Mouse (Mus musculus) cerebellum, postnatal 36 days (tissue): ENCODE data around the gene Hoxc10.

Source experiments
- DNase-seq, 2 experiments: peaks; one replicate each; pipeline ENCODE4 v3.0.0; 2021 to 2022; ENCODE audit warnings: mixed read lengths in 2 of 2

Gene Hoxc10

DNA sequence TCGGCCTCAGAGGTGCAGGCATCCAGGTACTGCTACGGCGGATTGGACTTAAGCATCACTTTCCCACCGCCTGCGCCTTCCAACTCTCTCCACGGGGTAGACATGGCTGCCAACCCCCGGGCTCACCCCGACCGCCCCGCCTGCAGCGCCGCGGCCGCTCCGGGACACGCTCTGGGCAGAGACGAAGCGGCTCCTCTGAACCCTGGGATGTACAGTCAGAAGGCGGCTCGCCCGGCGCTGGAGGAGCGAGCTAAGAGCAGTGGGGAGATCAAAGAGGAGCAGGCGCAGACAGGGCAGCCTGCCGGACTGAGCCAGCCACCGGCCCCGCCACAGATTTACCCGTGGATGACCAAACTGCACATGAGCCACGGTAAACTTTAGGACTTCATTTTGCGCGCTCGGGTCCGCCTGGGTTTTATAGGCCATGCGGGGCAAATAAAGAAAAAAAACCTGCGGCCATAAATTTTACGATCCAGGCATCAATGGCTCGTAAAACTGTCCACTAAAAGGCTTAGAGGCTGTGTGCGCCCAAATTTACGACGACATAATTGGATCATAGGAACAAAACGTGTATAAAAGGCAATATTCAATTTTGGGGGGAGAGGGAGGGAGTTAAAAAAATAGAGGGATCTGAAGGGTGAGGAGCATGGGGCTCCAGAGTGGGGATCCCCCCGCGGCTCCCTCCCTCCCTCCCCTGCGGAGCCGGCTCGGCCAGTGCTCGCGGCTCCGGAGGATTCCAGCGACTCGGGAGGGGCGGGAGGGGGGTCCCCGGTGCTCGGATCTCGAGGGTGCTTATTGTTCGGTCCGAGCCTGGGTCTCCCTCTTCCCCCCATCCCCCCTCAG is 47.8 kb downstream of the Hoxc10 start:
- DNase-seq, result no peak

- DNase-seq, result no peak
These were observed 48.4 kb downstream of the Hoxc10 start for GRCm38 (mm10) chr15:103015009-103015399.

GRCm38 (mm10) chr15:103015406-103016166 is 49.0 kb downstream of the Hoxc10 start:
- DNase-seq, result no peak

DNA sequence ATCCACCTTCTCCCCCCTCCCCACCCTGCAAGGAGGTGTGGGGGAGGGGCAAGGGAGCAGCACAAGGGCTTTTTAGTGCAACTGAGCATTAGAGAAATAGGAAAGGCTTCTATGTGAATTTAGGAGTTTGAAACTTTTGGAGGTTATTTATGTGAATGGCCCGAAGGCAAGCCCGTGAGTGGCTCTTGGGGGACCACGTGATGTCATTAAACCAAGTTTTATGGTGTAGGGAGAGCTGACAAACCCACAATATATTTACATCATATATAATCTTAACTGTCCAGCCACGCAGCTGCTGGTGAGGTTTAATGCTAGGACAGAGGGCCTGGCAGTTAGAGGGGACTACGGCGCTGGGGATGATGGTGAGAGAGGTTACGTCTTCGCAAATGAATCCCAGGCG is 52.0 kb downstream of the Hoxc10 start, which contains the start of gene Hoxc4:
Gene Hoxc4, plus strand, starts transcription at position 299 of the 400 bp plus-strand sequence.
- DNase-seq, result no peak

DNA sequence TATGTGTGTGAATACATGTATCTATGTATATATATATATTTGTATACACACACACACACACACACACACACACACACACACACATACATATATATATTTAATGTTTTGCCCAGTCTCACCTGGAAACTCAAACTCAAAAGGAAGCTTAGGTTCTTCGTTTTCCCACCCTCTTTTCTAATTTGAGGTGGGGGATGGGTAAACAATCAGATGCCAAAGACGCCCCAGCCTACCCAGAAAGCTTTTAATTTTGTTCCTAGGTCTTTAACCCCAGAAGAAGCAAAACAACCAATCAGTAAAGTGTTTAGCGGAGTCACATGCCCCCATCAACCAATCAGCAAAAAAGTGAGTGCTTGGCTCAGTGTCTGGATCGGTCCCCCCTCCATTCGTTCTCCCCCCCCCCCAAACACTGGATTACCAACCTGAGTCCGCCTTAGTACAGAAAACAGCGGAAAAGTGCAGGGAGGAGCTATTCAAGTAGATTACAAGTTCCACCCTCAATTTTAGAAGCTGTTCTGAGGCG is 54.4 kb downstream of the Hoxc10 start:
- DNase-seq, result no peak
